Mouse (Mus musculus) left cerebral cortex, adult 11 months (tissue): ENCODE measurements at regions not wholly inside any gene's neighbourhood (a gene's known extent, or its start where the extent isn't known, plus 50 kb on each side); places are given as distances from the start of the nearest gene placed in this dataset.
"Not testable (repeated sequence)": the region's sequence is repeated elsewhere in the genome, so short reads cannot be mapped to it uniquely, and the experiment has no call there.

Experiments used
- DNase-seq: peaks from one replicate; pipeline ENCODE4 v3.0.0; 2022; ENCODE audit warnings: low spot score

- DNase-seq: no peak
Observed at GRCm38 (mm10) chr5:59831836-59832235, 1976.8 kb upstream of the G6pd2 start.

- no peak for DNase-seq
Observed at GRCm38 (mm10) chr5:59845745-59846144, 1962.9 kb upstream of the G6pd2 start.

GRCm38 (mm10) chr5:59847643-59848042, 1961.0 kb upstream of the G6pd2 start:
- no peak for DNase-seq

- DNase-seq: peak; percentile 1
Observed at GRCm38 (mm10) chr5:59893952-59894724, 1914.5 kb upstream of the G6pd2 start.

- DNase-seq: no peak
Observed at GRCm38 (mm10) chr5:59921910-59922309, 1886.7 kb upstream of the G6pd2 start.

- no peak for DNase-seq
Observed at GRCm38 (mm10) chr5:59940861-59941260, 1867.8 kb upstream of the G6pd2 start.

GRCm38 (mm10) chr5:59945761-59946160, 1862.9 kb upstream of the G6pd2 start:
- DNase-seq: no peak

GRCm38 (mm10) chr5:59947831-59948568, 1860.6 kb upstream of the G6pd2 start:
- DNase-seq: no peak

- not testable (repeated sequence) for DNase-seq
Observed at GRCm38 (mm10) chr5:59956240-59956639, 1852.4 kb upstream of the G6pd2 start.

GRCm38 (mm10) chr5:59996698-59997097, 1811.9 kb upstream of the G6pd2 start:
- DNase-seq: peak; percentile 37

GRCm38 (mm10) chr5:60042603-60043175, 1765.9 kb upstream of the G6pd2 start:
- not testable (repeated sequence) for DNase-seq

GRCm38 (mm10) chr5:60049053-60049452, 1759.6 kb upstream of the G6pd2 start:
- DNase-seq: no peak

- DNase-seq: no peak
Observed at GRCm38 (mm10) chr5:60061178-60061577, 1747.4 kb upstream of the G6pd2 start.
